ENCODE assay signal across 26 mouse cellular contexts in genomic region chr11:100423836-100424235, GRCm38 (mm10). TPM values are rescaled to one million over a fixed set of nuclear protein-coding genes. Genes with fewer than 3 reads are reported as not detected.
DNase-seq lines count a peak whose midpoint lies in the region; ATAC-seq and TF ChIP-seq lines count a peak whose summit lies in the region.
"Had no signal": no experiment of that assay in that cellular context is flagged by ENCODE, and none has a peak within 500 bp of the region (broad histone marks: within the 10 kb centered on the region; RNA-seq: fewer than 3 reads in every experiment).

No protein-coding gene starts in this region.

- peak; percentile 91 for DNase-seq in heart, adult 11 months
- no peak for DNase-seq in heart, postnatal 25 days (ENCODE audit: low spot score)
- DNase-seq in limb, embryonic 10.5 days (ENCODE audit: low spot score), result no peak
- DNase-seq: adrenal gland, adult 8-10 months; adrenal gland, postnatal 14 days; adrenal gland, postnatal 36 days; B cell, adult 2 months; cerebellum, adult 11-12 months; cerebellum, adult 2 months; cerebellum, adult 9-10 months; cerebellum, postnatal 10 days; cerebellum, postnatal 25 days had no signal

- no peak overlapping the region for H3K27ac ChIP-seq in limb, embryonic 13.5 days
- H3K27ac ChIP-seq in limb, embryonic 10.5 days, result no peak overlapping the region
- H3K27ac ChIP-seq in embryonic fibroblast, embryonic 13.5 days (ENCODE audit: insufficient read depth, low read length), result peak overlapping the region; percentile 16; the same call in 1 of the 2 replicates
- H3K27ac ChIP-seq: embryonic facial prominence, embryonic 10.5 days; embryonic facial prominence, embryonic 12.5 days; forebrain, embryonic 10.5 days; forebrain, embryonic 12.5 days had no signal

- H3K4me3 ChIP-seq in limb, embryonic 13.5 days, result no peak overlapping the region
- no peak overlapping the region for H3K4me3 ChIP-seq in limb, embryonic 10.5 days
- no peak overlapping the region for H3K4me3 ChIP-seq in embryonic fibroblast, embryonic 13.5 days (ENCODE audit: insufficient read depth, low read length)
- H3K4me3 ChIP-seq: embryonic facial prominence, embryonic 10.5 days; embryonic facial prominence, embryonic 12.5 days; erythroblast, embryonic 14.5 days; forebrain, embryonic 10.5 days; forebrain, embryonic 12.5 days had no signal

- TF ChIP-seq POLR2A in embryonic fibroblast, embryonic 13.5 days (IDR thresholded peaks at IDR 0.05; ENCODE audit: low read depth, low read length), result no peak

- 0 out of 2 replicates have a peak overlapping the region, but pooled peaks have one; percentile 19 for H3K9ac ChIP-seq in limb, embryonic 13.5 days
- H3K9ac ChIP-seq: embryonic facial prominence, embryonic 12.5 days; forebrain, embryonic 12.5 days had no signal

- peaks cover 87% of the 10 kb centered on the region for H3K36me3 ChIP-seq in limb, embryonic 13.5 days
- H3K36me3 ChIP-seq in limb, embryonic 10.5 days, result peaks cover 84% of the 10 kb centered on the region

- no peaks in the 10 kb centered on the region for H3K27me3 ChIP-seq in limb, embryonic 13.5 days
- no peaks in the 10 kb centered on the region for H3K27me3 ChIP-seq in limb, embryonic 10.5 days (ENCODE audit: low read depth, poor library complexity, severe bottlenecking)
- H3K27me3 ChIP-seq: embryonic facial prominence, embryonic 12.5 days; forebrain, embryonic 12.5 days; Patski had no signal

- no peak for TF ChIP-seq CTCF in embryonic fibroblast, embryonic 13.5 days (IDR thresholded peaks at IDR 0.05; ENCODE audit: borderline replicate concordance, insufficient read depth, low read length)

- intact Hi-C loops in heart, postnatal 25 days (cut with DNase I), result no loop called here

- no peaks in the 10 kb centered on the region for H3K9me3 ChIP-seq in limb, embryonic 13.5 days
- H3K9me3 ChIP-seq in limb, embryonic 10.5 days (replicated peaks), result no peaks in the 10 kb centered on the region
- H3K9me3 ChIP-seq: embryonic facial prominence, embryonic 10.5 days; embryonic facial prominence, embryonic 12.5 days; forebrain, embryonic 10.5 days; forebrain, embryonic 12.5 days; G1E had no signal

- no peak overlapping the region for H3K4me2 ChIP-seq in limb, embryonic 13.5 days (replicated peaks)
- H3K4me2 ChIP-seq: embryonic facial prominence, embryonic 12.5 days; forebrain, embryonic 12.5 days had no signal

- no peak for ATAC-seq in limb, embryonic 13.5 days (ENCODE audit: low FRiP score, low read depth)
- ATAC-seq: activated CD4-positive, CD25-positive, alpha-beta regulatory T cell, adult 4 months; CD4-positive, CD25-positive, alpha-beta regulatory T cell, adult 4 months; forebrain, embryonic 14.5 days; forebrain, embryonic 16.5 days; Patski had no signal

- H3K4me1 ChIP-seq in limb, embryonic 13.5 days, result no peaks in the 10 kb centered on the region
- 0 out of 2 replicates have a peak, but pooled peaks cover 3% of the 10 kb centered on the region for H3K4me1 ChIP-seq in limb, embryonic 10.5 days
- no peaks in the 10 kb centered on the region for H3K4me1 ChIP-seq in embryonic fibroblast, embryonic 13.5 days (ENCODE audit: control insufficient read depth, insufficient read depth, low read length)
- H3K4me1 ChIP-seq: embryonic facial prominence, embryonic 12.5 days; forebrain, embryonic 12.5 days had no signal

- WGBS in limb, embryonic 13.5 days, result 92% methylated on average over 7 of the region's 7 CpGs
- WGBS in limb, embryonic 10.5 days, result 91% methylated on average over 7 of the region's 7 CpGs

RNA-seq across cellular contexts. Expression of gene Fkbp10, which starts 8.3 kb away (rescaled TPM):
- total RNA-seq in heart, postnatal 25 days (2021), result 10 to 100 TPM; 12.2 to 14.4 TPM
- 169 and 170 TPM in 2 replicates for polyA plus RNA-seq in limb, embryonic 13.5 days (2015; fragmentation: Nextera tagmentation; extraction: Ambion mirVana)
- polyA plus RNA-seq in limb, embryonic 10.5 days (2016; fragmentation: Nextera tagmentation; extraction: Ambion mirVana), result 67.6 and 89.5 TPM in 2 replicates
- polyA plus RNA-seq in embryonic fibroblast, embryonic 13.5 days (2011; ENCODE audit: insufficient read length, low read depth, missing spikeins), result 283 and 298 TPM in 2 replicates
- polyA plus RNA-seq: activated CD4-positive, CD25-positive, alpha-beta regulatory T cell, adult 4 months; CD4-positive, CD25-positive, alpha-beta regulatory T cell, adult 4 months; G1E had no signal

RNA-seq across cellular contexts. Expression of gene P3h4, which starts 9.2 kb away (rescaled TPM):
- total RNA-seq in heart, postnatal 25 days (2021), result 10 to 100 TPM; 15.4 to 15.8 TPM
- 77.1 and 81.9 TPM in 2 replicates for polyA plus RNA-seq in limb, embryonic 13.5 days (2015; fragmentation: Nextera tagmentation; extraction: Ambion mirVana)
- 33.9 and 45.3 TPM in 2 replicates for polyA plus RNA-seq in limb, embryonic 10.5 days (2016; fragmentation: Nextera tagmentation; extraction: Ambion mirVana)
- polyA plus RNA-seq in embryonic fibroblast, embryonic 13.5 days (2011; ENCODE audit: insufficient read length, low read depth, missing spikeins), result 75.2 and 85.8 TPM in 2 replicates
- total RNA-seq: CH12.LX, G1E had no signal
- polyA plus RNA-seq: activated CD4-positive, CD25-positive, alpha-beta regulatory T cell, adult 4 months; CD4-positive, CD25-positive, alpha-beta regulatory T cell, adult 4 months; erythroblast, embryonic 14.5 days; G1E had no signal

RNA-seq across cellular contexts. Expression of gene Nt5c3b, which starts 17.8 kb away (rescaled TPM):
- 10 to 100 TPM; 30.2 to 33.3 TPM for total RNA-seq in heart, postnatal 25 days (2021)
- polyA plus RNA-seq in limb, embryonic 13.5 days (2015; fragmentation: Nextera tagmentation; extraction: Ambion mirVana), result 176 and 181 TPM in 2 replicates
- polyA plus RNA-seq in limb, embryonic 10.5 days (2016; fragmentation: Nextera tagmentation; extraction: Ambion mirVana), result 149 and 173 TPM in 2 replicates
- 44.8 and 52.0 TPM in 2 replicates for polyA plus RNA-seq in embryonic fibroblast, embryonic 13.5 days (2011; ENCODE audit: insufficient read length, low read depth, missing spikeins)

RNA-seq across cellular contexts. Expression of gene Klhl10, which starts 17.9 kb away (rescaled TPM):
- under 1 TPM; 0.88 to 0.92 TPM for total RNA-seq in heart, postnatal 25 days (2021)
- 1.0 and 1.6 TPM in 2 replicates for polyA plus RNA-seq in limb, embryonic 13.5 days (2015; fragmentation: Nextera tagmentation; extraction: Ambion mirVana)
- polyA plus RNA-seq in limb, embryonic 10.5 days (2016; fragmentation: Nextera tagmentation; extraction: Ambion mirVana), result 0.63 and 0.69 TPM in 2 replicates
- polyA plus RNA-seq in embryonic fibroblast, embryonic 13.5 days (2011; ENCODE audit: insufficient read length, low read depth, missing spikeins), result 0.40 and 0.77 TPM in 2 replicates
- polyA plus RNA-seq: activated CD4-positive, CD25-positive, alpha-beta regulatory T cell, adult 4 months; erythroblast, embryonic 14.5 days; G1E had no signal

RNA-seq across cellular contexts. Expression of gene Jup, which starts 26.3 kb away (rescaled TPM):
- 100 to 1,000 TPM; 239 to 247 TPM for total RNA-seq in heart, postnatal 25 days (2021)
- 62.7 and 73.6 TPM in 2 replicates for polyA plus RNA-seq in limb, embryonic 13.5 days (2015; fragmentation: Nextera tagmentation; extraction: Ambion mirVana)
- polyA plus RNA-seq in limb, embryonic 10.5 days (2016; fragmentation: Nextera tagmentation; extraction: Ambion mirVana), result 35.6 and 41.8 TPM in 2 replicates
- 61.1 and 82.2 TPM in 2 replicates for polyA plus RNA-seq in embryonic fibroblast, embryonic 13.5 days (2011; ENCODE audit: insufficient read length, low read depth, missing spikeins)
- polyA plus RNA-seq: G1E had no signal
